In genomic region chr1:78161745-78162144, GRCm38 (mm10) we compare ENCODE assay signal across 24 mouse cellular contexts. TPM values are rescaled to one million over a fixed set of nuclear protein-coding genes. Genes with fewer than 3 reads are reported as not detected.
DNase-seq lines count a peak whose midpoint lies in the region; ATAC-seq lines count a peak whose summit lies in the region.
"Had no signal": no experiment of that assay in that cellular context is flagged by ENCODE, and none has a peak within 500 bp of the region (broad histone marks: within the 10 kb centered on the region; RNA-seq: fewer than 3 reads in every experiment).

No protein-coding gene starts in this region.

- H3K4me1 ChIP-seq in forebrain, embryonic 11.5 days (replicated peaks; ENCODE audit: control insufficient read depth, insufficient read depth, low read length), result peaks cover under 1% of the 10 kb centered on the region; the same call in 1 of the 2 replicates
- H3K4me1 ChIP-seq in forebrain, embryonic 16.5 days (replicated peaks; ENCODE audit: control insufficient read depth, insufficient read depth, low read length), result no peaks in the 10 kb centered on the region
- no peaks in the 10 kb centered on the region for H3K4me1 ChIP-seq in liver, embryonic 11.5 days (replicated peaks; ENCODE audit: control insufficient read depth, insufficient read depth, low read length)
- H3K4me1 ChIP-seq in liver, embryonic 12.5 days, result no peaks in the 10 kb centered on the region
- H3K4me1 ChIP-seq: forebrain, embryonic 13.5 days; forebrain, embryonic 15.5 days had no signal

- WGBS in forebrain, embryonic 11.5 days, result 88% methylated on average over 5 of the region's 5 CpGs
- 74% methylated on average over 5 of the region's 5 CpGs for WGBS in forebrain, embryonic 16.5 days
- WGBS in liver, embryonic 11.5 days, result 63% methylated on average over 5 of the region's 5 CpGs
- WGBS in liver, embryonic 12.5 days (ENCODE audit: insufficient replicate concordance), result 43% methylated on average over 5 of the region's 5 CpGs

- H3K27me3 ChIP-seq in forebrain, embryonic 11.5 days (ENCODE audit: control insufficient read depth, insufficient read depth, low read length), result peaks cover 90% of the 10 kb centered on the region
- H3K27me3 ChIP-seq in forebrain, embryonic 16.5 days (replicated peaks; ENCODE audit: control insufficient read depth, insufficient read depth, low read length), result peaks cover 82% of the 10 kb centered on the region
- H3K27me3 ChIP-seq in liver, embryonic 11.5 days (replicated peaks; ENCODE audit: control insufficient read depth, insufficient read depth, low read length), result peaks cover 10% of the 10 kb centered on the region; the same call in 1 of the 2 replicates
- peaks cover 31% of the 10 kb centered on the region for H3K27me3 ChIP-seq in liver, embryonic 12.5 days (replicated peaks)
- H3K27me3 ChIP-seq: CH12.LX; embryonic facial prominence, embryonic 15.5 days had no signal

- DNase-seq in forebrain, embryonic 11.5 days (ENCODE audit: low spot score), result peak; percentile 9
- no peak for DNase-seq in liver, embryonic 11.5 days (ENCODE audit: low spot score)
- no peak for DNase-seq in left cerebral cortex, adult 11 months (ENCODE audit: low spot score)
- DNase-seq: adrenal gland, adult 2 months; adrenal gland, postnatal 10 days; adrenal gland, postnatal 25 days; B cell, adult 2 months; cerebellum, adult 11 months; cerebellum, adult 18-20 months; cerebellum, adult 8-10 months; cerebellum, adult 9-11 months; cerebellum, postnatal 14 days; cerebellum, postnatal 36 days; embryo, embryonic 11 days had no signal

- no peak overlapping the region for H3K27ac ChIP-seq in forebrain, embryonic 11.5 days (ENCODE audit: low read depth, low read length)
- H3K27ac ChIP-seq in forebrain, embryonic 16.5 days (ENCODE audit: low read length), result no peak overlapping the region
- H3K27ac ChIP-seq in liver, embryonic 11.5 days (ENCODE audit: low read depth, low read length), result no peak overlapping the region
- H3K27ac ChIP-seq in liver, embryonic 12.5 days, result no peak overlapping the region
- H3K27ac ChIP-seq: embryonic facial prominence, embryonic 15.5 days; forebrain, embryonic 10.5 days; forebrain, embryonic 13.5 days; forebrain, embryonic 15.5 days had no signal

- no peak overlapping the region for H3K4me2 ChIP-seq in forebrain, embryonic 11.5 days (ENCODE audit: low read depth, low read length, severe bottlenecking)
- no peak overlapping the region for H3K4me2 ChIP-seq in forebrain, embryonic 16.5 days (ENCODE audit: low read length)
- no peak overlapping the region for H3K4me2 ChIP-seq in liver, embryonic 11.5 days
- no peak overlapping the region for H3K4me2 ChIP-seq in liver, embryonic 12.5 days
- H3K4me2 ChIP-seq: embryonic facial prominence, embryonic 13.5 days; embryonic facial prominence, embryonic 15.5 days; forebrain, embryonic 13.5 days; forebrain, embryonic 15.5 days had no signal

- ATAC-seq in forebrain, embryonic 11.5 days (replicated peaks; ENCODE audit: low FRiP score), result no peak
- ATAC-seq in forebrain, embryonic 16.5 days, result no peak
- ATAC-seq in liver, embryonic 11.5 days (replicated peaks; ENCODE audit: low FRiP score), result peak; percentile 51; the same call in 1 of the 2 replicates
- no peak for ATAC-seq in liver, embryonic 12.5 days
- ATAC-seq: CD4-positive, CD25-positive, alpha-beta regulatory T cell, adult 4 months; forebrain, embryonic 13.5 days; forebrain, embryonic 15.5 days had no signal

- H3K9me3 ChIP-seq in forebrain, embryonic 11.5 days (ENCODE audit: control insufficient read depth, low read length), result no peaks in the 10 kb centered on the region
- no peaks in the 10 kb centered on the region for H3K9me3 ChIP-seq in forebrain, embryonic 16.5 days (ENCODE audit: control insufficient read depth, low read length)
- no peaks in the 10 kb centered on the region for H3K9me3 ChIP-seq in liver, embryonic 11.5 days (ENCODE audit: control insufficient read depth, low read length)
- H3K9me3 ChIP-seq in liver, embryonic 12.5 days (replicated peaks), result no peaks in the 10 kb centered on the region
- H3K9me3 ChIP-seq: embryonic facial prominence, embryonic 13.5 days; embryonic facial prominence, embryonic 15.5 days; forebrain, embryonic 10.5 days; forebrain, embryonic 13.5 days; forebrain, embryonic 15.5 days had no signal

- no peaks in the 10 kb centered on the region for H3K36me3 ChIP-seq in forebrain, embryonic 11.5 days (ENCODE audit: control insufficient read depth, insufficient read depth, low read length)
- no peaks in the 10 kb centered on the region for H3K36me3 ChIP-seq in forebrain, embryonic 16.5 days (ENCODE audit: control insufficient read depth, insufficient read depth)
- no peaks in the 10 kb centered on the region for H3K36me3 ChIP-seq in liver, embryonic 11.5 days (ENCODE audit: control insufficient read depth, insufficient read depth, low read length)
- no peaks in the 10 kb centered on the region for H3K36me3 ChIP-seq in liver, embryonic 12.5 days
- H3K36me3 ChIP-seq: embryonic facial prominence, embryonic 15.5 days; forebrain, embryonic 10.5 days; forebrain, embryonic 15.5 days had no signal

- H3K9ac ChIP-seq in forebrain, embryonic 11.5 days (ENCODE audit: low read length), result no peak overlapping the region
- no peak overlapping the region for H3K9ac ChIP-seq in forebrain, embryonic 16.5 days (replicated peaks; ENCODE audit: low read depth, low read length)
- H3K9ac ChIP-seq in liver, embryonic 11.5 days (ENCODE audit: low read depth, low read length), result no peak overlapping the region
- no peak overlapping the region for H3K9ac ChIP-seq in liver, embryonic 12.5 days
- H3K9ac ChIP-seq: embryonic facial prominence, embryonic 13.5 days; embryonic facial prominence, embryonic 15.5 days; forebrain, embryonic 13.5 days; forebrain, embryonic 15.5 days had no signal

- H3K4me3 ChIP-seq in forebrain, embryonic 11.5 days (ENCODE audit: low read depth, low read length), result no peak overlapping the region
- H3K4me3 ChIP-seq in forebrain, embryonic 16.5 days (replicated peaks; ENCODE audit: low read length), result no peak overlapping the region
- H3K4me3 ChIP-seq in liver, embryonic 11.5 days (ENCODE audit: low read depth, low read length), result no peak overlapping the region
- no peak overlapping the region for H3K4me3 ChIP-seq in liver, embryonic 12.5 days
- H3K4me3 ChIP-seq: embryonic facial prominence, embryonic 13.5 days; embryonic facial prominence, embryonic 15.5 days; erythroblast, embryonic 14.5 days; forebrain, embryonic 10.5 days; forebrain, embryonic 13.5 days; forebrain, embryonic 15.5 days had no signal

RNA-seq across cellular contexts. Expression of gene Pax3, which starts 35.2 kb away (rescaled TPM):
- polyA plus RNA-seq in forebrain, embryonic 11.5 days (2014; fragmentation: Nextera tagmentation; extraction: Ambion mirVana), result 4.4 and 4.7 TPM in 2 replicates
- 0.22 TPM in 1 of 2 replicates, not detected in the other for polyA plus RNA-seq in forebrain, embryonic 16.5 days (2015; fragmentation: Nextera tagmentation; extraction: Ambion mirVana)
- polyA plus RNA-seq in liver, embryonic 11.5 days (2014; fragmentation: Nextera tagmentation; extraction: Ambion mirVana), result 0.44 and 0.55 TPM in 2 replicates
- polyA plus RNA-seq in liver, embryonic 12.5 days (2016; fragmentation: Nextera tagmentation; extraction: Ambion mirVana), result 0.04 TPM in 1 of 2 replicates, not detected in the other
- polyA plus RNA-seq: adrenal gland, adult 2 months; CD4-positive, CD25-positive, alpha-beta regulatory T cell, adult 4 months; erythroblast, embryonic 14.5 days had no signal
